Mouse (Mus musculus): Measurements from ENCODE around the gene Gm21834. TPM values are rescaled to one million over a fixed set of nuclear protein-coding genes. Genes with fewer than 3 reads are reported as not detected.

Gene Gm21834
- not detected in 2 replicates for polyA plus RNA-seq (2015; fragmentation: Nextera tagmentation; extraction: Ambion mirVana)

DNA sequence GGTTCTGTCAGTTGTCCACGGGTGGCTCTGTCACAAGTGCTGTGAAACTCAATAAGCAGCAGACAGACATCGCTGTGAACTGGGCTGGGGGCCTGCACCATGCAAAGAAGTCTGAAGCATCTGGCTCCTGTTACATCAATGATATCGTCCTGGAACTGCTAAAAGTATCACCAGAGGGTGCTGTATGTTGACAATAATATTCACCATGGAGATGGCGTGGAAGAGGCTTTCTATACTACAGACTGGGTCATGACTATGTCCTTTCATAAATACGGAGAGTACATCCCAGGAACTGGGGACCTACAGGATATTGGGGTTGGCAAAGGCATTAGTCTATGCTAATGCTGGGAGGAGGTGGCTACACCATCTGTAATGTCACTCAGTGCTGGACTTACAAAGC, at the start of gene Gm21834:
TSS of gene Gm21834 (minus strand) at position 101 of the 400 bp plus-strand sequence.

DNA sequence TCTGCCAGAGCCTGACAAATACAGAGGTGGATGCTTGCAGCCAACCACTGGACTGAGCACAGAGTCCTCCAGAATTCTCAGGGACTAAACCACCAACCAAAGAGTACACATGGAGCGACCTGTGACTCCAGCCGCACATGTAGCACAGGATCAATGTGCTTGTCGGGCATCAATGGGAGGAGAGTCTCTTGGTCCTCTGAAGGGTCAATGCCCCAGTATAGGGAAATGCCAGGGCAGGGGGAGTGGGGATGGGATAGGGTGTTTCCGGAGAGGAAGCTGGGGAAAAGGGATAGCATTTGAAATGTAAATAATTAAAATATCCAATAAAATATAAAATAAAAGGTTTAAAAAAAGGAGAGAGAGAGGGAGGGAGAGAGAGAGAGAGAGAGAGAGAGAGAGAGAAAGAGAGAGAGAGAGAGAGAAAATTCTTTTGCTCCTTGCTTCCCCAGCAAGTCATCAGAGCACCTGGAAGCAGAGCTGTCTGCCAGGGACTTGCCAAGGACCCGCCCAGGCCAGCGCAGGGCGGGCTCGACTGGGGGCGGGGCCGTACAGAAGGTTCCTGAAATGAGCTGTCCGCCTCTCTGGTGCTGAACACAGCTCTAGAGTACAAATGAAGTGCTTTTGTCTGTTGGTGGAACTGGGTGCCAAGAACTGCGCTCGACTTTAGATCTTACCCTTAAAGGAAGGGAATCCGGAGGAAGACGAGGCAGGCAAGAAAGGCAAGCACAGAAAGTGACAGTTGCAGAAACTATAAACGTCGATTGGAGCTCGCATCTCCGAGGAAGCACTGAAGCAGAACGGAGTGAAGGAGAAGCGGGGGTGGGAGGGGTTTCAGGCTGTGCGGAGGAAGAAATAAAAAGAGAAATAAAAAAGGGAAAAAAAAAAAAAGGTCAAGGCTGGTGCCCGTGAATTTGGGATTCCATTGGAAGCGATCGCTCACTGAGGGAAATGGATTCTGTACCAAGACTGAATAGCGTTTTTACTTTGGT, 26.9 kb upstream of the Gm21834 start, which contains the start of gene Cntnap5c:
TSS of gene Cntnap5c (plus strand) at position 949 of the 989 bp plus-strand sequence.

Other genes starting within 250 kb of the Gm21834 start
- not detected in 2 replicates for gene Vmn2r120, start 196.7 kb downstream of the Gm21834 start, polyA plus RNA-seq (2015; fragmentation: Nextera tagmentation; extraction: Ambion mirVana)
- 4.8 and 5.6 TPM in 2 replicates for gene Cntnap5c, start 27.4 kb upstream of the Gm21834 start, polyA plus RNA-seq (2015; fragmentation: Nextera tagmentation; extraction: Ambion mirVana)

Data from neural tube, postnatal 0 days (tissue).